Mouse (Mus musculus): Measurements from ENCODE around the gene Srrm1. TPM values are rescaled to one million over a fixed set of nuclear protein-coding genes. Genes with fewer than 3 reads are reported as not detected.

Gene Srrm1
- polyA plus RNA-seq, 1 experiment from 2014 or later: 254 TPM

Other genes with a start within 250 kb of the Srrm1 start
- gene Runx3, start 232.7 kb downstream of the Srrm1 start, polyA plus RNA-seq (2014; fragmentation: Nextera tagmentation; extraction: Ambion mirVana): 0.11 TPM in 1 of 2 replicates, not detected in the other
- gene Clic4, start 80.5 kb downstream of the Srrm1 start, polyA plus RNA-seq (2014; fragmentation: Nextera tagmentation; extraction: Ambion mirVana): 68.5 and 132 TPM in 2 replicates
- gene Ncmap, start 44.9 kb upstream of the Srrm1 start, polyA plus RNA-seq (2014; fragmentation: Nextera tagmentation; extraction: Ambion mirVana): 2.5 and 2.9 TPM in 2 replicates
- 14.1 and 15.2 TPM in 2 replicates for gene Rcan3, start 80.5 kb upstream of the Srrm1 start, polyA plus RNA-seq (2014; fragmentation: Nextera tagmentation; extraction: Ambion mirVana)
- 0.64 and 0.81 TPM in 2 replicates for gene Stpg1, start 141.5 kb upstream of the Srrm1 start, polyA plus RNA-seq (2014; fragmentation: Nextera tagmentation; extraction: Ambion mirVana)
- gene Nipal3, start 141.7 kb upstream of the Srrm1 start, polyA plus RNA-seq (2014; fragmentation: Nextera tagmentation; extraction: Ambion mirVana): 2.7 and 3.8 TPM in 2 replicates
- 1.4 and 2.3 TPM in 2 replicates for gene Grhl3, start 220.3 kb upstream of the Srrm1 start, polyA plus RNA-seq (2014; fragmentation: Nextera tagmentation; extraction: Ambion mirVana)